Mouse (Mus musculus) central nervous system, embryonic 11.5 days (tissue): ENCODE data around the gene Rps9. TPM values are rescaled to one million over a fixed set of nuclear protein-coding genes. Genes with fewer than 3 reads are reported as not detected.

Experiments used
- polyA plus RNA-seq: library from polyadenylated mRNA; depleted of rRNA; stranded (reverse); fragments of >200 nt; gene quantifications from 2 replicates; pipeline ENCODE4 v1.2.3, GENCODE M21; 2012; rRNA removed

Gene Rps9
- 3,019 and 3,270 TPM in 2 replicates for polyA plus RNA-seq

GRCm38 (mm10) chr7:3703879-3704441 is at the start of gene Rps9:
TSS of gene Rps9 (plus strand) at chr7:3703993.

DNA sequence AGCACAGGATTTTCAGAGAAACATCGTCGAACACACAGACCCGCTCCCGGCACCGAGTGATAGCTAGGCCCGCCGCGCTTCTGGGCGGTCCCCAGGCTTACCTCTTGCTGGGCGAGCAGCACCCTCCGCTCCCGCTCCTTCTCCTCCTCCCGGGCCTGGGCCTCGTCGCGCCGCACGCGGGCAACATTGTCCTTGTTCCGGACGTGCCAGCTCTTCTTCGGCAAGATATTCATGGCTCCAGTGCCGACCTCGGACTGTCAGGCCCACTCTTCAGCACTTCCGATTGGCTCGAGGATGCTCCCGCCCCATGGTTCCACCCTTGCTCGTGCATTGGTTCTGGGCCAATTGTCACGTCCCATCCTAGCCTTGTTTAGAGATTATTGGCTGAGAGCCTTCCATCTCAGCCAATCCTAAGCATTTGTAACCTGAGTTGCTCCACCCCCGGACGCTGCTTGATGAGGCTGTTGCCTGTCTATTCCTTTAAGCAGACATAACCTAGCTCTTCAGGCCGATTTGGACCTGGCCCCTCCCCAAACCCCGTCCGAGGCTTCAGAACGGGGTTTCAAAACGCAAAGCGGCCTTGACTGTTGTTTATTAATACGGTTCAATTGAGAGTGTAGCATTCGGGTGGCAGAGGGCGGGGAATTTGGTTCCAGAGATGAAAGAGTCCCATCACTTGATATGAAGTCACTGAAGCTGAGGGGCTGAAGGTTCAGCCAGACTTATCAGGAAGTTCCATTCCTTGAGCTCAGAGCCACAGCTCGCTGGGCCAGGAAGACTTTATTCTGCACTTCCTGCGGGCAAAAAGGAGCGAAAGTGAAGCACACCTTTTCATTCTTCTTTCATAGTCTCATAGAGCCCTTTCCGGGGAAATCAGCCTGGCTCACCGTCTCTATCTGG is 38.3 kb upstream of the Rps9 start, which contains the start of gene Leng1:
TSS of gene Leng1 (minus strand) at position 626 of the 900 bp plus-strand sequence.

GRCm38 (mm10) chr7:3677342-3677741 is 26.5 kb upstream of the Rps9 start, which contains the start of gene Tmc4:
TSS of gene Tmc4 (minus strand) at chr7:3677553.

GRCm38 (mm10) chr7:3692382-3692986 is 11.3 kb upstream of the Rps9 start, which contains the start of gene Tsen34:
TSS of gene Tsen34 (plus strand) at chr7:3692863.

GRCm38 (mm10) chr7:3692987-3693808 is 10.6 kb upstream of the Rps9 start, which contains the start of gene Mboat7:
TSS of gene Mboat7 (minus strand) at chr7:3693523.

GRCm38 (mm10) chr7:3720268-3720667 is 16.5 kb downstream of the Rps9 start, which contains the start of gene Pirb:
TSS of gene Pirb (minus strand) at chr7:3720391.

Other genes with a start within 250 kb of the Rps9 start
- 0.11 TPM in 1 of 2 replicates, not detected in the other for gene Tarm1, start 201.4 kb upstream of the Rps9 start, polyA plus RNA-seq
- 0.72 and 0.78 TPM in 2 replicates for gene Oscar, start 87.8 kb upstream of the Rps9 start, polyA plus RNA-seq
- 170 and 221 TPM in 2 replicates for gene Ndufa3, start 86.6 kb upstream of the Rps9 start, polyA plus RNA-seq
- gene Tfpt, start 74.1 kb upstream of the Rps9 start, polyA plus RNA-seq = 27.4 and 59.0 TPM in 2 replicates
- 109 and 130 TPM in 2 replicates for gene Prpf31, start 74.0 kb upstream of the Rps9 start, polyA plus RNA-seq
- gene Cnot3, start 58.7 kb upstream of the Rps9 start, polyA plus RNA-seq = 93.2 and 93.8 TPM in 2 replicates
- gene Leng1, start 38.2 kb upstream of the Rps9 start, polyA plus RNA-seq = 9.6 and 14.9 TPM in 2 replicates
- 11.1 and 12.2 TPM in 2 replicates for gene Tmc4, start 26.4 kb upstream of the Rps9 start, polyA plus RNA-seq
- gene Tsen34, start 11.1 kb upstream of the Rps9 start, polyA plus RNA-seq = 145 and 171 TPM in 2 replicates
- gene Mboat7, start 10.5 kb upstream of the Rps9 start, polyA plus RNA-seq = 27.2 and 42.3 TPM in 2 replicates
- 0.20 and 0.22 TPM in 2 replicates for gene Pirb, start 16.4 kb downstream of the Rps9 start, polyA plus RNA-seq
- not detected in 2 replicates for gene Gm15448, start 121.7 kb downstream of the Rps9 start, polyA plus RNA-seq
- gene Pira2, start 141.1 kb downstream of the Rps9 start, polyA plus RNA-seq = 0.01 and 0.02 TPM in 2 replicates
- gene Gm14548, start 194.1 kb downstream of the Rps9 start, polyA plus RNA-seq = not detected in 2 replicates
- gene Lilra6, start 211.5 kb downstream of the Rps9 start, polyA plus RNA-seq = 0.02 TPM in 1 of 2 replicates, not detected in the other